Mouse (Mus musculus) midbrain, postnatal 0 days (tissue): Measurements from ENCODE around the gene Klk10. TPM values are rescaled to one million over a fixed set of nuclear protein-coding genes. Genes with fewer than 3 reads are reported as not detected.

Experiments
- ATAC-seq: fragments of 200-750 bp; cut with Nextera tagmentation; 2 replicates; pipeline ENCODE4 v1.8.0; 2017; ENCODE audit warnings: moderate number of reproducible peaks, mild to moderate bottlenecking, moderate TSS enrichment, moderate library complexity; ENCODE audit not compliant: low FRiP score
- DNase-seq: peaks from one replicate; pipeline ENCODE4 v3.0.0-alpha.2; 2015; ENCODE audit warnings: low spot score
- H3K27ac ChIP-seq: fragments of 300-500 bp; sonication (generic); 2 replicates; pipeline ENCODE4 v1.5.1; 2014; ENCODE audit warnings: low read depth, mild to moderate bottlenecking, low read length, mixed read lengths
- H3K27me3 ChIP-seq: fragments of 300-500 bp; sonication (generic); 2 replicates; pipeline ENCODE4 v1.6.1; 2014; ENCODE audit warnings: low read length, control low read depth, mixed read lengths; ENCODE audit not compliant: insufficient read depth
- H3K36me3 ChIP-seq: fragments of 300-500 bp; sonication (generic); 2 replicates; pipeline ENCODE4 v1.6.1; 2014; ENCODE audit warnings: low read length, control low read depth, mixed read lengths; ENCODE audit not compliant: insufficient read depth
- H3K4me1 ChIP-seq: fragments of 300-500 bp; sonication (generic); 2 replicates; pipeline ENCODE4 v1.6.1; 2014; ENCODE audit warnings: mild to moderate bottlenecking, control low read depth, antibody characterized with exemption, low read length, mixed read lengths; ENCODE audit not compliant: insufficient read depth
- H3K4me2 ChIP-seq: fragments of 300-500 bp; sonication (generic); 2 replicates; pipeline ENCODE4 v1.6.1; 2014; ENCODE audit warnings: low read depth, mild to moderate bottlenecking, low read length, mixed read lengths; ENCODE audit not compliant: poor library complexity, severe bottlenecking
- H3K4me3 ChIP-seq: fragments of 300-500 bp; sonication (generic); 2 replicates; pipeline ENCODE4 v1.5.1; 2014; ENCODE audit warnings: low read depth, mild to moderate bottlenecking, low read length, moderate library complexity
- H3K9ac ChIP-seq: fragments of 300-500 bp; sonication (generic); replicated peaks from 2 replicates; pipeline ENCODE4 v1.6.1; 2014; ENCODE audit warnings: mild to moderate bottlenecking, low read length, moderate library complexity, mixed read lengths; ENCODE audit not compliant: poor library complexity, severe bottlenecking
- H3K9me3 ChIP-seq: fragments of 300-500 bp; sonication (generic); 2 replicates; pipeline ENCODE4 v1.6.1; 2016; ENCODE audit warnings: low read length, control low read depth
- CTCF ChIP-seq: IDR thresholded peaks from 2 replicates; pipeline ENCODE4 v1.5.1; 2016; ENCODE audit warnings: antibody characterized with exemption, mild to moderate bottlenecking
- WGBS: fragments of 180-500 bp; shearing (Covaris S2); extraction: QIAGEN DNeasy Blood & Tissue Kit; methylation state at CpG from one replicate; pipeline ENCODE4 v1.1.7; 2014; 5-methylcytosine and 5-hydroxymethylcytosine counted together
- polyA plus RNA-seq: library from polyadenylated mRNA; unstranded; fragments of >200 nt; fragmentation: Nextera tagmentation; extraction: Ambion mirVana; gene quantifications from 2 replicates; pipeline ENCODE4 v1.2.1, GENCODE M21; 2015
- total RNA-seq: library from RNA; depleted of rRNA; stranded (reverse); fragments of >200 nt; gene quantifications from 2 replicates; pipeline ENCODE4 v1.2.3, GENCODE M21; 2014

Klk10 gene
- total and polyA plus RNA-seq, 2 experiments from 2014 or later, result 0.66 TPM; not detected in 1

- 0 out of 2 replicates have a peak, but pooled peaks cover 4% of the 10 kb centered on the region for H3K4me1 ChIP-seq
- DNase-seq, result peak; percentile 60
- WGBS, result 8% methylated on average over 36 of the region's 36 CpGs
- peak; percentile 61 for ATAC-seq
- H3K36me3 ChIP-seq, result no peaks in the 10 kb centered on the region
- H3K4me2 ChIP-seq, result peak overlapping the region; percentile 68
- no peaks in the 10 kb centered on the region for H3K9me3 ChIP-seq
- no peak overlapping the region for H3K27ac ChIP-seq
- 0 out of 2 replicates have a peak overlapping the region, but pooled peaks have one; percentile 29 for H3K9ac ChIP-seq
- H3K4me3 ChIP-seq, result peak overlapping the region; percentile 34
- H3K27me3 ChIP-seq, result 0 out of 2 replicates have a peak, but pooled peaks cover 5% of the 10 kb centered on the region
- TF ChIP-seq CTCF, result peak; percentile 89
These were observed 1.7 kb downstream of the Klk10 start for GRCm38 (mm10) chr7:43782275-43783265.

GRCm38 (mm10) chr7:43785286-43785685 is 4.5 kb downstream of the Klk10 start:
- DNase-seq (peak; percentile 39), ATAC-seq (no peak)
- peak; percentile 47 for TF ChIP-seq CTCF
- Histone ChIP-seq H3K27ac (no peak overlapping the region), H3K36me3 (no peaks in the 10 kb centered on the region), H3K27me3 (0 out of 2 replicates have a peak, but pooled peaks cover 5% of the 10 kb centered on the region), H3K4me1 (0 out of 2 replicates have a peak, but pooled peaks cover 4% of the 10 kb centered on the region), H3K4me3 (no peak overlapping the region), H3K9ac (no peak overlapping the region), H3K9me3 (no peaks in the 10 kb centered on the region), H3K4me2 (no peak overlapping the region)
- WGBS, result 84% methylated on average over 1 of the region's 1 CpGs

- Histone ChIP-seq H3K9me3 (no peaks in the 10 kb centered on the region), H3K4me3 (no peak overlapping the region), H3K4me1 (no peaks in the 10 kb centered on the region), H3K9ac (no peak overlapping the region), H3K36me3 (no peaks in the 10 kb centered on the region), H3K27me3 (0 out of 2 replicates have a peak, but pooled peaks cover 5% of the 10 kb centered on the region), H3K4me2 (no peak overlapping the region), H3K27ac (no peak overlapping the region)
- ATAC-seq, result no peak
- TF ChIP-seq CTCF, result no peak
- no peak for DNase-seq
- WGBS, result 80% methylated on average over 3 of the region's 3 CpGs
These were observed 7.3 kb downstream of the Klk10 start for GRCm38 (mm10) chr7:43788096-43788495.

GRCm38 (mm10) chr7:43789295-43789694 is 8.5 kb downstream of the Klk10 start:
- no peak overlapping the region for H3K9ac ChIP-seq
- H3K27me3 ChIP-seq, result no peaks in the 10 kb centered on the region
- 74% methylated on average over 2 of the region's 2 CpGs for WGBS
- H3K4me3 ChIP-seq, result no peak overlapping the region
- TF ChIP-seq CTCF, result peak; percentile 54
- no peak overlapping the region for H3K4me2 ChIP-seq
- no peak for ATAC-seq
- peak; percentile 21 for DNase-seq
- no peaks in the 10 kb centered on the region for H3K4me1 ChIP-seq
- no peaks in the 10 kb centered on the region for H3K9me3 ChIP-seq
- no peaks in the 10 kb centered on the region for H3K36me3 ChIP-seq
- H3K27ac ChIP-seq, result no peak overlapping the region

GRCm38 (mm10) chr7:43791591-43791990 is 10.8 kb downstream of the Klk10 start, which contains the start of gene Klk9:
Gene Klk9, plus strand, starts transcription at chr7:43791891.
- no peak within 1 kb of the TSS for H3K4me2 ChIP-seq
- 79% methylated on average over 7 of the region's 7 CpGs for WGBS
- H3K27ac ChIP-seq, result no peak within 1 kb of the TSS
- H3K27me3 ChIP-seq, result peaks cover 10% of the 10 kb centered on the region; the same call in 1 of the 2 replicates
- H3K4me3 ChIP-seq, result no peak within 1 kb of the TSS
- H3K9ac ChIP-seq, result no peak within 1 kb of the TSS
- H3K9me3 ChIP-seq, result no peaks in the 10 kb centered on the region
- no peak for TF ChIP-seq CTCF
- no peaks in the 10 kb centered on the region; the same call in 1 of the 2 replicates for H3K4me1 ChIP-seq
- DNase-seq (no peak), ATAC-seq (no peak)
- no peaks in the 10 kb centered on the region for H3K36me3 ChIP-seq

- H3K27me3 ChIP-seq, result peaks cover 10% of the 10 kb centered on the region; the same call in 1 of the 2 replicates
- ATAC-seq, result peak; percentile 15; the same call in 1 of the 2 replicates
- peak overlapping the region; percentile 90 for H3K4me2 ChIP-seq
- WGBS, result 3% methylated on average over 7 of the region's 8 CpGs
- H3K9ac ChIP-seq, result peak overlapping the region; percentile 54
- no peak for TF ChIP-seq CTCF
- H3K27ac ChIP-seq, result no peak overlapping the region
- no peaks in the 10 kb centered on the region; the same call in 1 of the 2 replicates for H3K4me1 ChIP-seq
- H3K36me3 ChIP-seq, result no peaks in the 10 kb centered on the region
- peak; percentile 8 for DNase-seq
- H3K4me3 ChIP-seq, result peak overlapping the region; percentile 52
- H3K9me3 ChIP-seq, result no peaks in the 10 kb centered on the region
These were observed 15.5 kb downstream of the Klk10 start for GRCm38 (mm10) chr7:43796355-43796754.
